Mouse (Mus musculus) CH12.LX (cell line): ENCODE data around the gene 4930453N24Rik. TPM values are rescaled to one million over a fixed set of nuclear protein-coding genes. Genes with fewer than 3 reads are reported as not detected.

Source experiments
- DNase-seq: peaks from one replicate; pipeline ENCODE4 v3.0.0-alpha.2; 2013; ENCODE audit errors: extremely low read depth
- H3K27ac ChIP-seq: 2 replicates; pipeline ENCODE4 v1.5.1; 2012; ENCODE audit warnings: low read depth, mild to moderate bottlenecking, control low read depth, moderate library complexity; ENCODE audit not compliant: insufficient read depth
- H3K27me3 ChIP-seq: replicated peaks from 2 replicates; pipeline ENCODE3; 2012; ENCODE audit warnings: inconsistent platforms
- H3K36me3 ChIP-seq, 2 experiments: replicated peaks in 1 of 2; 2 replicates each; pipeline versions ENCODE3 to v1.6.1; 2012; ENCODE audit warnings: inconsistent platforms in 1 of 2, low read length in 1 of 2, mild to moderate bottlenecking in 1 of 2, mixed read lengths in 1 of 2, moderate library complexity in 1 of 2; ENCODE audit not compliant: control insufficient read depth in 1 of 2, insufficient read depth in 1 of 2
- H3K4me1 ChIP-seq, 2 experiments: 2 replicates each; pipeline ENCODE4 v1.6.1; 2012; ENCODE audit warnings: inconsistent platforms in 1 of 2, moderate library complexity in 1 of 2; ENCODE audit not compliant: insufficient read depth in 2 of 2, control insufficient read depth in 1 of 2
- H3K4me2 ChIP-seq: 2 replicates; pipeline ENCODE4 v1.6.1; 2012; ENCODE audit warnings: low read depth, mild to moderate bottlenecking, control low read depth; ENCODE audit not compliant: poor library complexity, insufficient read depth, severe bottlenecking
- H3K4me3 ChIP-seq, 3 experiments: fragments of 150-350 bp in 1 of 3; sonication (generic) in 1 of 3; replicated peaks in 1 of 3; 2 replicates each; pipeline versions ENCODE3 to v1.5.1; 2011 to 2012; ENCODE audit warnings: low read depth in 2 of 3, low read length in 2 of 3, mild to moderate bottlenecking in 2 of 3, moderate library complexity in 2 of 3, control low read depth in 1 of 3, improper control_type of control experiment in 1 of 3, inconsistent platforms in 1 of 3, mixed read lengths in 1 of 3; ENCODE audit not compliant: poor library complexity in 1 of 3
- H3K79me2 ChIP-seq: replicated peaks from 2 replicates; pipeline ENCODE4 v1.6.1; 2012; ENCODE audit warnings: mild to moderate bottlenecking, moderate library complexity; ENCODE audit not compliant: control insufficient read depth, poor library complexity, insufficient read depth, severe bottlenecking; ENCODE audit errors: extremely low read depth
- H3K9ac ChIP-seq: 2 replicates; pipeline ENCODE4 v1.6.1; 2012; ENCODE audit warnings: low read depth, mild to moderate bottlenecking, control low read depth, moderate library complexity; ENCODE audit not compliant: insufficient read depth
- H3K9me3 ChIP-seq: replicated peaks from 2 replicates; pipeline ENCODE3; 2012; ENCODE audit warnings: low read length, inconsistent platforms, mixed read lengths
- BHLHE40 ChIP-seq: IDR thresholded peaks from 2 replicates; pipeline ENCODE4 v1.6.1; 2011; ENCODE audit warnings: mild to moderate bottlenecking, low read depth, low read length, improper control_type of control experiment
- CHD2 ChIP-seq: IDR thresholded peaks from 2 replicates; pipeline ENCODE4 v1.6.1; 2011; ENCODE audit warnings: low read length, improper control_type of control experiment
- CTCF ChIP-seq, 2 experiments: IDR thresholded peaks in 1 of 2; conservative IDR thresholded peaks in 1 of 2; 2 replicates each; pipeline ENCODE4 v1.5.1; 2011 to 2012; ENCODE audit warnings: low read depth in 2 of 2, low read length in 2 of 2, improper control_type of control experiment in 1 of 2, inconsistent platforms in 1 of 2, mild to moderate bottlenecking in 1 of 2, moderate library complexity in 1 of 2
- E2F4 ChIP-seq: IDR thresholded peaks from 2 replicates; pipeline ENCODE4 v1.6.1; 2011; ENCODE audit warnings: low read depth, low read length, improper control_type of control experiment; ENCODE audit not compliant: insufficient replicate concordance
- EP300 ChIP-seq: IDR thresholded peaks from 2 replicates; pipeline ENCODE4 v1.6.1; 2011; ENCODE audit warnings: low read length, improper control_type of control experiment
- GABPA ChIP-seq: IDR thresholded peaks from 2 replicates; pipeline ENCODE4 v1.6.1; 2012; ENCODE audit warnings: low read depth, low read length, improper control_type of control experiment, inconsistent platforms; ENCODE audit not compliant: insufficient replicate concordance
- IRF4 ChIP-seq: IDR thresholded peaks from 2 replicates; pipeline ENCODE4 v1.6.1; 2014; ENCODE audit warnings: low read depth, mild to moderate bottlenecking, inconsistent platforms, low read length, improper control_type of control experiment
- MAFK ChIP-seq: IDR thresholded peaks from 2 replicates; pipeline ENCODE4 v1.6.1; 2011; ENCODE audit warnings: low read length, improper control_type of control experiment; ENCODE audit not compliant: insufficient replicate concordance
- MAZ ChIP-seq: IDR thresholded peaks from 2 replicates; pipeline ENCODE4 v1.6.1; 2012; ENCODE audit warnings: low read depth, mild to moderate bottlenecking, inconsistent platforms, low read length, improper control_type of control experiment, moderate library complexity
- MEF2A ChIP-seq: IDR thresholded peaks from 2 replicates; pipeline ENCODE4 v1.6.1; 2014; ENCODE audit warnings: low read depth, mild to moderate bottlenecking, inconsistent platforms, low read length, improper control_type of control experiment, borderline replicate concordance
- MXI1 ChIP-seq: IDR thresholded peaks from 2 replicates; pipeline ENCODE4 v1.6.1; 2011; ENCODE audit warnings: mild to moderate bottlenecking, low read depth, low read length, improper control_type of control experiment
- NELFE ChIP-seq: IDR thresholded peaks from 2 replicates; pipeline ENCODE4 v1.6.1; 2011; ENCODE audit warnings: low read depth, low read length, improper control_type of control experiment
- POLR2A ChIP-seq: IDR thresholded peaks from 2 replicates; pipeline ENCODE4 v1.6.1; 2011; ENCODE audit warnings: low read depth, mild to moderate bottlenecking, improper control_type of control experiment, low read length
- RAD21 ChIP-seq: IDR thresholded peaks from 2 replicates; pipeline ENCODE4 v1.6.1; 2011; ENCODE audit warnings: low read depth, mild to moderate bottlenecking, low read length, improper control_type of control experiment, moderate library complexity
- RCOR1 ChIP-seq: conservative IDR thresholded peaks from 2 replicates; pipeline ENCODE4 v1.6.1; 2012; ENCODE audit warnings: low read depth, mild to moderate bottlenecking, inconsistent platforms, low read length, improper control_type of control experiment
- SIN3A ChIP-seq: IDR thresholded peaks from 2 replicates; pipeline ENCODE4 v1.6.1; 2012; ENCODE audit warnings: low read length, improper control_type of control experiment, inconsistent platforms
- SMC3 ChIP-seq: IDR thresholded peaks from 2 replicates; pipeline ENCODE4 v1.6.1; 2011; ENCODE audit warnings: low read depth, low read length, improper control_type of control experiment
- UBTF ChIP-seq: IDR thresholded peaks from 2 replicates; pipeline ENCODE4 v1.6.1; 2012; ENCODE audit warnings: low read depth, mild to moderate bottlenecking, inconsistent platforms, low read length, improper control_type of control experiment, moderate library complexity
- ZC3H11A ChIP-seq: IDR thresholded peaks from 2 replicates; pipeline ENCODE4 v1.6.1; 2012; ENCODE audit warnings: low read depth, mild to moderate bottlenecking, inconsistent platforms, low read length, improper control_type of control experiment
- ZKSCAN1 ChIP-seq: IDR thresholded peaks from 2 replicates; pipeline ENCODE4 v1.6.1; 2012; ENCODE audit warnings: low read depth, inconsistent platforms, low read length, improper control_type of control experiment, borderline replicate concordance
- ZNF384 ChIP-seq: IDR thresholded peaks from 2 replicates; pipeline ENCODE4 v1.6.1; 2012; ENCODE audit warnings: low read depth, low read length, improper control_type of control experiment, inconsistent platforms
- dilution Hi-C: fragments of 300-500 bp; cut with MboI; formaldehyde crosslinking; loops from 2 replicates; pipeline ENCODE4 v1.14.3; 2020; ENCODE audit warnings: low sequenced_read_pairs; ENCODE audit not compliant: extremely low pct_unique_long_range_greater_than_20kb, extremely low pct_ligation_motif_present
- in situ Hi-C: fragments of 300-500 bp; cut with MboI; formaldehyde crosslinking; loops from 3 replicates; pipeline ENCODE4 v1.14.3; 2019; ENCODE audit warnings: low sequenced_read_pairs, low pct_ligation_motif_present, low pct_unique_long_range_greater_than_20kb, mixed read lengths
- polyA plus RNA-seq: library from polyadenylated mRNA; unstranded; fragments of >175 nt; gene quantifications from 2 replicates; pipeline ENCODE4 v1.2.1, GENCODE M21; 2012; ENCODE audit warnings: low read depth; ENCODE audit not compliant: insufficient read length
- total RNA-seq, 2 experiments: library from RNA; depleted of rRNA; stranded (reverse); fragments of 300-350 nt in 1 of 2; fragments of >200 nt in 1 of 2; gene quantifications; 2 replicates each; pipeline ENCODE4 v1.2.3; 2012 to 2014

Gene 4930453N24Rik
- total and polyA plus RNA-seq, 3 experiments: 26.6 to 62.0 (median 48.4) TPM

- Histone ChIP-seq H3K36me3 (no peaks in the 10 kb centered on the region), H3K4me2 (no peak overlapping the region), H3K9me3 (peaks cover 8% of the 10 kb centered on the region), H3K4me1 (peaks cover 4 to 38% of the 10 kb centered on the region in 2 experiments; a peak in 3 of 4 replicates), H3K4me3 (no peak overlapping the region), H3K9ac (no peak overlapping the region), H3K27me3 (no peaks in the 10 kb centered on the region), H3K79me2 (no peaks in the 10 kb centered on the region), H3K27ac (no peak overlapping the region)
- DNase-seq: peak; percentile 52
- dilution Hi-C loops: no loop called here
- in situ Hi-C loops: loop anchor here (25.0 kb wide), 1 partner anchor 733 kb away; no protein-coding TSS in a partner anchor
- no peak for TF ChIP-seq E2F4
- peak; percentile 90 for TF ChIP-seq ZC3H11A
- TF ChIP-seq RAD21: peak; percentile 96
- peak; percentile 10 to 95; a peak in 2 of 4 replicates for TF ChIP-seq CTCF (conservative IDR thresholded peaks at IDR 0.05 in 1 of 2, IDR thresholded peaks at IDR 0.05 in 1 of 2; ENCODE audit: low read depth in 2 of 2, low read length in 2 of 2)
- no peak for TF ChIP-seq MAZ
- peak; percentile 89 for TF ChIP-seq SMC3
- no peak for TF ChIP-seq EP300
- no peak for TF ChIP-seq POLR2A
- no peak for TF ChIP-seq ZKSCAN1
- no peak for TF ChIP-seq BHLHE40
- no peak for TF ChIP-seq MAFK
- no peak for TF ChIP-seq UBTF
- TF ChIP-seq CHD2: no peak
Measured at GRCm38 (mm10) chr16:64754743-64755139, 16.2 kb downstream of the 4930453N24Rik start.

- Histone ChIP-seq H3K4me3 (no peak overlapping the region), H3K27me3 (no peaks in the 10 kb centered on the region), H3K36me3 (no peaks in the 10 kb centered on the region), H3K9me3 (peaks cover 8% of the 10 kb centered on the region), H3K79me2 (no peaks in the 10 kb centered on the region), H3K4me2 (no peak overlapping the region), H3K9ac (no peak overlapping the region), H3K4me1 (peaks cover 4 to 39% of the 10 kb centered on the region in 2 experiments; a peak in 3 of 4 replicates), H3K27ac (no peak overlapping the region)
- in situ Hi-C loops (loop anchor here (25.0 kb wide), 1 partner anchor 733 kb away; no protein-coding TSS in a partner anchor), dilution Hi-C loops (no loop called here)
- DNase-seq: no peak
- TF ChIP-seq NELFE (no peak), UBTF (no peak), RAD21 (no peak), IRF4 (no peak), SIN3A (no peak), CTCF (conservative IDR thresholded peaks at IDR 0.05 in 1 of 2, IDR thresholded peaks at IDR 0.05 in 1 of 2; ENCODE audit: low read depth in 2 of 2, low read length in 2 of 2) (no peak), CHD2 (no peak), EP300 (no peak), MAZ (no peak), BHLHE40 (no peak), RCOR1 (no peak), ZNF384 (no peak), MEF2A (no peak), ZC3H11A (no peak), MXI1 (no peak), GABPA (no peak), POLR2A (no peak)
- TF ChIP-seq, all 38 proteins: peak for 0
Measured at GRCm38 (mm10) chr16:64753990-64754742, 16.8 kb downstream of the 4930453N24Rik start.
